Mouse (Mus musculus): ENCODE measurements at regions not wholly inside any gene's neighbourhood (a gene's known extent, or its start where the extent isn't known, plus 50 kb on each side); places are given as distances from the start of the nearest gene placed in this dataset.

DNA sequence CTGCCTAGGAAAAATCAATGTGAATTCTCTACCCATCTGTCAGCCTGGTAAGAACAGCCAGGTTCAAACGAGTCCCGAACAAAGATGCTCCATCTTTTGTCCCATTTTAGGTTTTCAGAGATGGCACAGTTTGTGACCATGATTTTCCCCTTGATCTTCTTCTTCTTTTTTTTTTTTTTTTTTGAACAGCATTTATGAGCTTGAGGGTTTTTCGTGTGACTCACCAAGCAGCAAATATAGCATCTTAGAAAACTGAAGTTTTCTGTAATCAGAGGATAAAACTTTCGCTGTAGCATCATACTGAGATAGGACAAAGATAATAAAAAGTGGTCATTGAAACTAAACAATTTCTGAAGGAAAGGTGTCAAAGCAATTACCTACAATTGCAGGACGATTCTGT lies 412.6 kb upstream of the Atp2b1 start:
- Histone ChIP-seq H3K9me3 (no peaks in the 10 kb centered on the region), H3K4me1 (no peaks in the 10 kb centered on the region), H3K4me2 (no peak overlapping the region), H3K36me3 (no peaks in the 10 kb centered on the region), H3K4me3 (replicated peaks) (no peak overlapping the region), H3K9ac (no peak overlapping the region), H3K27ac (no peak overlapping the region), H3K27me3 (replicated peaks) (no peaks in the 10 kb centered on the region)
- no peak for ATAC-seq (ENCODE audit: insufficient read depth, low FRiP score, low read depth)
- 84% methylated on average over 5 of the region's 5 CpGs for WGBS

DNA sequence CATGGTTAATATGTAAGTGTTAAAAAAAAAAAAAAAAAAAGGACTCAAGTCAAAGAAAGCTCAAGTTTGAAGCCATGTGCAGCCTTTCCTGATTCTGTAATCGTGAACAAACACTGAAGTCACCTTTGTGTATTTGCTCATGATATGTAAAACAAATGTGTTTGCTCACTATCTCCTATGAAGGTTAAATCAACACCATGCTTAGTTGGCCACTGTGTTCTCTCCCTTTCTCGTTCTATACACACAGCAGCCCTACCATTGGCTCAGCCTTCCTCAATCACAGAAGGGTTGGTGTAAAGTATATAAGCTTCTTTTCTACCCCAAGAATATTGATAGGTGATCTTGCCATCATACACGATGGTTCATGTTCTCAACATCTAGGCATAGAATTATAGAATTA lies 409.7 kb upstream of the Atp2b1 start:
- peak; percentile 96 for ATAC-seq (ENCODE audit: insufficient read depth, low FRiP score, low read depth)
- Histone ChIP-seq H3K27me3 (replicated peaks) (no peaks in the 10 kb centered on the region), H3K9me3 (no peaks in the 10 kb centered on the region), H3K36me3 (no peaks in the 10 kb centered on the region), H3K27ac (no peak overlapping the region), H3K4me2 (no peak overlapping the region), H3K4me1 (no peaks in the 10 kb centered on the region), H3K9ac (no peak overlapping the region), H3K4me3 (replicated peaks) (no peak overlapping the region)
- WGBS = 65% methylated on average over 3 of the region's 3 CpGs

DNA sequence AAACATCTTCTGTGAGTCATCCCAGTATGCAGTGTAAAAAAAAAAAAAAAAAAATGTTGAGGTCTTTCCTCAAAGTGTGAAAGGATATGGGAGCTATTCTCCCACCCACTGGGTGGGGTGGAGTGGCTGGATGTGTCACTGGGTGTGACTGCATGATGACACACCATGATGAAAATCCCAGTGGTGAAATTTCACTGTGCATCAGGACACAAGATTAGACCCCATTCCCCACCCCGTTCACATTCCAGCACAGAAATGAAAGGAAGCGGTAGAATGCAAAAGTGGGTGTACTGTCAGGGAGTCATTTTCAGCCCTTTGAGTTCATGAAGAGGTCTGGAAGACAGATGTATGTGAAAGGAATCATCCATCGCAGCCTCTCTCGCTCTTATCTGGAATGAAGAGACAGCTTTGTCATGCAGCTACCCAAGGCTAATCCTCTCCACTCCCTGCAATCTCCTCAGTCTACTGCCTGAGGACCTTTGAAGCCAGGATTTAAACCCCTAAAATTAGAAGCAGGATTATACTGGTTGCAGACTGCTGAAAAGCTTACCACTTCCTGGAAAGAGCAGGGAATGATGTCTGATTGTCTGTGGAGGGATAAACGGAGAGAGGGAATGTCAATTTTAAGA lies 405.6 kb upstream of the Atp2b1 start:
- Histone ChIP-seq H3K27me3 (replicated peaks) (no peaks in the 10 kb centered on the region), H3K36me3 (no peaks in the 10 kb centered on the region), H3K27ac (no peak overlapping the region), H3K9ac (no peak overlapping the region), H3K9me3 (no peaks in the 10 kb centered on the region), H3K4me1 (no peaks in the 10 kb centered on the region), H3K4me3 (replicated peaks) (no peak overlapping the region), H3K4me2 (no peak overlapping the region)
- no peak for ATAC-seq (ENCODE audit: insufficient read depth, low FRiP score, low read depth)
- 35% methylated on average over 5 of the region's 5 CpGs for WGBS

DNA sequence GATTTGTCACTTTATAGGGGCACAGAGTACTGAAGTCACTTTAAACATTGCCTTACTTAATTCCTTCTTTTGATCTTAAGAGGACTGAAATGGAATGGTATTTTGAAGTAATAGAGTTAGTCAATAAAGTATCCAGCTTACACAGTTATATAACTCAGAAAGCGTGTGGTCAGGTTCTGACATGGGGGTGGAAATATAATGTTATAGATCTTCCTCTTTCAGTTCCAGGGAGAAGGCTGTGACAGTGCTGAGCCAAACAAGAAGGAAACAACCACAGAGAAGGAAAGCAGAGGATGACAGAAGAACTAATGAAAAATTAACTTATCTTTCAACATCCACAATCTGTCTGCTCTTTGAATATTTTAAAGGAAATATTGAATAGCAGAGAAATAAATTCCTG lies 399.4 kb upstream of the Atp2b1 start:
- Histone ChIP-seq H3K36me3 (no peaks in the 10 kb centered on the region), H3K27ac (no peak overlapping the region)

DNA sequence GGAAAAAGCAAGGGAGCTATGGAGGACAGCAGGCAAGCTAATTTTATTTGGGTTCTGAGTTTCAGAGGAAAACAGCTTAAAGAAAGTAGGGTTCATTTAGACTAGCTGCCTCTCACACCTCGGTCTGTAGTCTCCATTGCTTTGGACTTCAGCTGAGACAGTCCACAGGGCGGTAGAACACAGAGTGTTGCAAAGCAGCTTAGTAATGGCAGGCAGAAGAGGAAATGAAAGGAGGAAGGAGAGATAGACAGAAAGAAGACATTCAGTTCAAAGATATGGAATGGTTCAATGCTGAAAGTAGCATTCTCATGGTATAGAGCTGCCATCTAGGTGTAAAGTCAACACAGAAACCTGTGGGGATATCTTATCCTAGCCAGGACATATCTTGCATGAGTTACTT lies 396.6 kb upstream of the Atp2b1 start:
- Histone ChIP-seq H3K9ac (no peak overlapping the region), H3K27ac (no peak overlapping the region), H3K4me2 (no peak overlapping the region), H3K4me3 (replicated peaks) (no peak overlapping the region), H3K27me3 (replicated peaks) (no peaks in the 10 kb centered on the region), H3K36me3 (no peaks in the 10 kb centered on the region), H3K4me1 (no peaks in the 10 kb centered on the region), H3K9me3 (no peaks in the 10 kb centered on the region)
- no peak for ATAC-seq (ENCODE audit: insufficient read depth, low FRiP score, low read depth)
- 86% methylated on average over 2 of the region's 2 CpGs for WGBS

More for the DNA sequence above, 399.4 kb upstream of the Atp2b1 start:
- Histone ChIP-seq H3K9me3 (no peaks in the 10 kb centered on the region), H3K4me2 (no peak overlapping the region), H3K27me3 (replicated peaks) (no peaks in the 10 kb centered on the region), H3K9ac (no peak overlapping the region), H3K4me3 (replicated peaks) (no peak overlapping the region), H3K4me1 (no peaks in the 10 kb centered on the region)
- WGBS = 69% methylated on average over 1 of the region's 1 CpGs
- no peak for ATAC-seq (ENCODE audit: insufficient read depth, low FRiP score, low read depth)

DNA sequence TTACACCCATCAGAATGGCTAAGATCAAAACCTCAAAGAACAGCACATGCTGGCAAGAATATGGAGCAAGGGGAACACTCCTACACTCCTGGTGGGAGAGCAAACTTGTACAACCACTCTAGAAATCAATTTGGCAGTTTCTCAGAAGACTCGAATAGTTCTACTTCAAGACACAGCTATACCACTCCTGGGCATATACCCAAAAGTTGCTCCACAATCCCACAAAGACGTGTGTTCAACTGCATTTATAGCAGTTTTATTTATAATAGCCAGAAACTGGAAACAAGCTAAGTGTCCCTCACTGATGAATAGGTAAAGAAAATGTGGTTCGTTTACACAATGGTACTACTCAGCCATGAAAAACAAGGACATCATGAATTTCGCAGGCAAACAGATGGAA lies 384.6 kb upstream of the Atp2b1 start:
- no peak overlapping the region for H3K9ac ChIP-seq
- no peak overlapping the region for H3K4me3 ChIP-seq (replicated peaks)
- no peaks in the 10 kb centered on the region for H3K27me3 ChIP-seq (replicated peaks)
- H3K4me1 ChIP-seq = no peaks in the 10 kb centered on the region
- no peaks in the 10 kb centered on the region for H3K36me3 ChIP-seq
- H3K4me2 ChIP-seq = no peak overlapping the region
- WGBS = 69% methylated on average over 4 of the region's 4 CpGs
- ATAC-seq (ENCODE audit: insufficient read depth, low FRiP score, low read depth) = no peak
- H3K27ac ChIP-seq = no peak overlapping the region
- no peaks in the 10 kb centered on the region for H3K9me3 ChIP-seq

DNA sequence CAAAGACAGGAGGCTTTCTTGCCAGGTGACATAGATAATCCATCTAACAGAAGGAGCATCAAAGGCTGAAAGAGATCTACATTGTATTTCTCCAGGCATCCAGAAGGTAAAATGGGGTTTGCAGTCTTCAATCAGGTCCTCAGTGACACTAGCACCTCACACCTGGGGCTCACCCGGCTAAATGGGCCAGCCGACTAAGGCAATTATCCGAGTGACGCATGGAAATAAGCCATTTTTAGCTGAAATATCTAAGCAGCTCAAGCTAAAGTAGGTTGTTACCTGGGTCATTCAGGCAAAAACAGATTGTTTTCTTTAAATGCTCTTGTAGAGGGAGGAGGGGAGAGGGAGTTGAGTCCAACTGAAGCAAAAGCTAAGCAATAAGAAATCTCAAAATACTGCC lies 382.8 kb upstream of the Atp2b1 start:
- Histone ChIP-seq H3K9ac (no peak overlapping the region), H3K27me3 (replicated peaks) (no peaks in the 10 kb centered on the region), H3K27ac (no peak overlapping the region), H3K4me3 (replicated peaks) (no peak overlapping the region), H3K4me1 (no peaks in the 10 kb centered on the region), H3K4me2 (no peak overlapping the region), H3K9me3 (no peaks in the 10 kb centered on the region), H3K36me3 (no peaks in the 10 kb centered on the region)
- WGBS = 90% methylated on average over 4 of the region's 4 CpGs
- ATAC-seq (ENCODE audit: insufficient read depth, low FRiP score, low read depth) = no peak

DNA sequence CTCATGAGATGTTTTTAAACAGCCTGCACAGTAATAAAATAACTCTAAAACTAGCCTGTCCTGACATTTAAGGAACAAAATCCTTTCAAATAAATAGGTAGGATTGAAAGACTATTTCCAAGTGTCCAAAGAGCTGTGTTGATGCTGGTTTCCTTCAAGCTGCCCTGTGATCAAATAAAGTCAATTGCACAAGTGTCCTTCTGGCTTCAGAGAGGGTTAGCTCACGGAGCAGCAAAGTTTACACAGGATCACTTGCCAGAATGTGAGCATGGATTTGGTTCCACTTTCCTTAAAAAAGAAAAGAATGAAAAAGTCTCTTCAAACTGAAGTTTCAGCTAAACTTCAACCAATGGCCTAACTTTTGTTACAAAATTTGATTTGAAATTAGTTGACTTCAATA lies 375.5 kb upstream of the Atp2b1 start:
- H3K9ac ChIP-seq = no peak overlapping the region
- no peak overlapping the region for H3K4me3 ChIP-seq (replicated peaks)
- H3K4me2 ChIP-seq = no peak overlapping the region
- H3K4me1 ChIP-seq = peaks cover 5% of the 10 kb centered on the region; the same call in 1 of the 2 replicates
- no peak overlapping the region for H3K27ac ChIP-seq
- no peaks in the 10 kb centered on the region for H3K27me3 ChIP-seq (replicated peaks)
- H3K9me3 ChIP-seq = no peaks in the 10 kb centered on the region
- 55% methylated on average over 1 of the region's 1 CpGs for WGBS
- no peak for ATAC-seq (ENCODE audit: insufficient read depth, low FRiP score, low read depth)
- no peaks in the 10 kb centered on the region for H3K36me3 ChIP-seq

DNA sequence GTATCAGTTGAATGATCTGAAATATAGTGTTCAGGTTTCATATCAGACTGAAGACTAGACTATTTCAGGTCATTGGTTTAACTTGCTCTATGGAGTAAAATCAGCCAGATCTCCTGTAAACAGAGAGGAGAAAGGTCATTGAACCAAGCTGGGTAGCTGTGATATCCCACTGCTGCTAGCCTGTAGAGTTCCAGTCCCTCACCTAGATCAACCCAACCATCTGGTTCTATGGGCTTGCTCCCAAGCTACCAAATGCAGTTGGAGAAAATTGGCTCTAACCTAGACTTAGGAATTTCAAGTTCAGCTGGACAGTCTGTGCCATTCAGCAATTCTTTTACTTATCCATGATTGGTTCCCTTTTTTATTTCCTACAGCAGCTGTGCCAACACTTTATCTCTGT lies 373.1 kb upstream of the Atp2b1 start:
- Histone ChIP-seq H3K4me3 (replicated peaks) (no peak overlapping the region), H3K27me3 (replicated peaks) (no peaks in the 10 kb centered on the region), H3K4me2 (no peak overlapping the region), H3K9ac (no peak overlapping the region), H3K4me1 (peaks cover 8% of the 10 kb centered on the region; the same call in 1 of the 2 replicates), H3K27ac (no peak overlapping the region), H3K9me3 (no peaks in the 10 kb centered on the region), H3K36me3 (no peaks in the 10 kb centered on the region)
- no peak for ATAC-seq (ENCODE audit: insufficient read depth, low FRiP score, low read depth)

DNA sequence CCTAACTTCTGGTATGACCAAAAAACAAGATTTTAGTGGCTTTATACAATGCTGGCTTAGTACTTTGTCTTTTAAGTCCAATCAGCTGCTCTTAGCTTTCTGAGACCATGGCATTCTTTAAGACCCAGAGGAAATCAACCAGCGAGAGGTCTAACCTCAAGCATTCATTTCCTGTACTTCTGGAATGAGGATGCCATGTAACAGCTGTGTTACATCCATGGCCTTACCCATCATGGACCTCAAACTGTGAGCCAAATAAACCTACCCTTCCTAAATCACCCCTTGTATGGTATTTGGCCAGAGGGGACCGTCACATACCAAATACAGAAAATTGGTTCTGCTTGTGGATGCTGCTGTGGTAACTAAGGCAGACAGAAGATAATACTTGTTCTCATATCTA lies 372.1 kb upstream of the Atp2b1 start:
- H3K4me1 ChIP-seq = peaks cover 8% of the 10 kb centered on the region; the same call in 1 of the 2 replicates
- no peak for ATAC-seq (ENCODE audit: insufficient read depth, low FRiP score, low read depth)
- no peak overlapping the region for H3K9ac ChIP-seq
- H3K4me2 ChIP-seq = no peak overlapping the region
- no peak overlapping the region for H3K27ac ChIP-seq
- no peaks in the 10 kb centered on the region for H3K36me3 ChIP-seq
- H3K27me3 ChIP-seq (replicated peaks) = no peaks in the 10 kb centered on the region
- no peak overlapping the region for H3K4me3 ChIP-seq (replicated peaks)
- WGBS = 89% methylated on average over 2 of the region's 2 CpGs
- H3K9me3 ChIP-seq = no peaks in the 10 kb centered on the region

DNA sequence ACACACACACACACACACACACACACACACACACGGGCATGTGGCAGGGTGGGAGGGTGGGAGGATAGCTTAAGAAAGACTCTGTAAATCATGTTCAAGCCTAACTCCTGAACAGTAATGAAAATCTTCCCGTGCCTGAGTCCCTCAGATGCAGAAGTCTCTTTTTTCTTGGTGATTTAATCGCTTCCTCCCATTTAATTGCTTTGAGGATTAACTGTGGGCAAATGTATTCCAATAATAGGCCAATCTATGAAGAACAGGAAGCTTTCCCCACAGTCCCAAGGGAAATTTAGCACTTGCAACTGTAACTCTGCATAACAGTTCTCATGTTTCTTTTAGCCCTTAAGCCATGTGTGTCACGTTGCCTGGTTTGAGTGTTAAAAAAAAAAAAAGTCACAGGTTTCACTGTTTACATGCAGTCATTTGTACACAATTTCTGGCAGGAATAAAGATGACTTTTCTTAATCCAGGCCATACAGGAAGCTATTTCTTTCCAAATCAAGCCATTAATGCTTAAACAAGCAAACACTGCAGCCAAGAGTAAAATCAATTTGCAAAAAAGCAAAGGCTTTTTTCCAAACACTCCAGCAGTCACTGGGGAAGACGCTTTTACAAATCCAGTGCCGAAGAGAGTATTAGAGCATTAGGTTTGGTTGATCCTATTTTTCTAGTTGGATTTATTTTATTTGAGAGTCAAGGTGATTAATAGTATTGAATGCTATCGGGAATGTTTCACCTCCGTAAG lies 370.8 kb upstream of the Atp2b1 start:
- WGBS = 19% methylated on average over 8 of the region's 8 CpGs
- Histone ChIP-seq H3K4me1 (peaks cover 8% of the 10 kb centered on the region; the same call in 1 of the 2 replicates), H3K4me3 (replicated peaks) (no peak overlapping the region), H3K36me3 (no peaks in the 10 kb centered on the region), H3K9me3 (no peaks in the 10 kb centered on the region), H3K27ac (peak overlapping the region; percentile 35; the same call in 1 of the 2 replicates), H3K4me2 (no peak overlapping the region), H3K9ac (no peak overlapping the region), H3K27me3 (replicated peaks) (no peaks in the 10 kb centered on the region)
- ATAC-seq (ENCODE audit: insufficient read depth, low FRiP score, low read depth) = no peak

DNA sequence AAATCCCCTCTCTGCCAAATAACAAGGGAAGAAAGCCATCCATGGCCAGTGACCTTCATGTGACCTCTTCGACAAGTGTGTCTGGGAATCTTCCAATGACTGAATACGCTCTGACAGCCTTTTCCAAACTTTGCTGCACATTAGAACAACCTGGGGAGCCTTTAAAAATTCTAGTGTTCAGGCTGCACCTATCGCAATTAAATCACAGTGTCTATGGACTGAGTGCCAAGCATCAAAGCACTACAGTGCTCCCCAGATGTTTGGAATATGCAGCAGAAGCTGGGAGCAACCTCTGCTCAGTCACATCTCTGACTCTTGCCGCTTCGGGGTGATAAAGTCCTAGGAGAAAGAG lies 370.2 kb upstream of the Atp2b1 start:
- peaks cover 8% of the 10 kb centered on the region; the same call in 1 of the 2 replicates for H3K4me1 ChIP-seq
- H3K9ac ChIP-seq = no peak overlapping the region
- no peaks in the 10 kb centered on the region for H3K36me3 ChIP-seq
- ATAC-seq (ENCODE audit: insufficient read depth, low FRiP score, low read depth) = no peak
- no peaks in the 10 kb centered on the region for H3K9me3 ChIP-seq
- peak overlapping the region; percentile 35; the same call in 1 of the 2 replicates for H3K27ac ChIP-seq
- 42% methylated on average over 5 of the region's 5 CpGs for WGBS
- no peak overlapping the region for H3K4me2 ChIP-seq
- no peak overlapping the region for H3K4me3 ChIP-seq (replicated peaks)
- H3K27me3 ChIP-seq (replicated peaks) = no peaks in the 10 kb centered on the region
